Mouse (Mus musculus): ENCODE measurements around the gene Ears2. TPM values are rescaled to one million over a fixed set of nuclear protein-coding genes. Genes with fewer than 3 reads are reported as not detected.

Gene Ears2
- polyA plus RNA-seq, 1 experiment from 2014 or later: 14.2 TPM

GRCm38 (mm10) chr7:122048191-122048590, 18.9 kb downstream of the Ears2 start:
- H3K4me2 ChIP-seq (ENCODE audit: low read depth): no peak overlapping the region
- H3K4me1 ChIP-seq (ENCODE audit: control insufficient read depth, insufficient read depth, low read length): no peaks in the 10 kb centered on the region
- H3K4me3 ChIP-seq (ENCODE audit: low read depth, low read length): no peak overlapping the region
- 95% methylated on average over 9 of the region's 9 CpGs for WGBS
- DNase-seq (ENCODE audit: low spot score) (no peak), ATAC-seq (ENCODE audit: insufficient read depth, low FRiP score, low TSS enrichment) (no peak)
- no peaks in the 10 kb centered on the region; the same call in 1 of the 2 replicates for H3K36me3 ChIP-seq (ENCODE audit: control insufficient read depth, insufficient read depth, low read length)
- no peaks in the 10 kb centered on the region for H3K27me3 ChIP-seq (ENCODE audit: control insufficient read depth, insufficient read depth, low read length)
- H3K9me3 ChIP-seq (ENCODE audit: control insufficient read depth, low read length): no peaks in the 10 kb centered on the region
- H3K27ac ChIP-seq (ENCODE audit: low read depth, low read length): no peak overlapping the region
- H3K9ac ChIP-seq (ENCODE audit: low read length): no peak overlapping the region

- no peaks in the 10 kb centered on the region for H3K9me3 ChIP-seq (ENCODE audit: control insufficient read depth, low read length)
- no peak for ATAC-seq (ENCODE audit: insufficient read depth, low FRiP score, low TSS enrichment)
- 96% methylated on average over 2 of the region's 2 CpGs for WGBS
Measured at GRCm38 (mm10) chr7:122046813-122047212, 20.2 kb downstream of the Ears2 start.

DNA sequence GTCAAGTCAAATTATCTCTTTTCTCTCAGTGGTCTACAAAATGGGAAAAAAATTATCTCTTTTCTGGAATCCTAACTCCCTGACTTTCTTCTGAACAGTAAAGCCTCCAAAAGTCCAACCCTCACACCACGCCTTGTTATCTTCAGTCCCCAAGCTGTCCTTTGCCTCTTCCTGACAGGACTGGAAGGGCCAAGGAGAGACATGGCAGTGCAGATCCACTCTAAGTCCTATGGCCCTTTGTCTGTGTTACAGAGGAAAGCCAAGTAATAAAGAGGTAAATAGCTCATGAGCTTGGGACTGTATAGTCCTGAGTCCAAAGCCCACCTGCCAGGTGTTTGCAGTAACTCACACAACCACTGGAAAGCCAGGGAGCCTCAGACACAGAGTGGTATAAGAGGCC, 21.4 kb downstream of the Ears2 start:
- H3K4me2 ChIP-seq (ENCODE audit: low read depth): no peak overlapping the region
- H3K4me1 ChIP-seq (ENCODE audit: control insufficient read depth, insufficient read depth, low read length): no peaks in the 10 kb centered on the region
- no peaks in the 10 kb centered on the region for H3K9me3 ChIP-seq (ENCODE audit: control insufficient read depth, low read length)
- no peak overlapping the region for H3K9ac ChIP-seq (ENCODE audit: low read length)
- ATAC-seq (ENCODE audit: insufficient read depth, low FRiP score, low TSS enrichment) (no peak), DNase-seq (ENCODE audit: low spot score) (no peak)
- H3K4me3 ChIP-seq (ENCODE audit: low read depth, low read length): no peak overlapping the region
- WGBS: 100% methylated on average over 1 of the region's 1 CpGs
- H3K36me3 ChIP-seq (ENCODE audit: control insufficient read depth, insufficient read depth, low read length): no peaks in the 10 kb centered on the region; the same call in 1 of the 2 replicates
- H3K27me3 ChIP-seq (ENCODE audit: control insufficient read depth, insufficient read depth, low read length): no peaks in the 10 kb centered on the region
- no peak overlapping the region for H3K27ac ChIP-seq (ENCODE audit: low read depth, low read length)

More at GRCm38 (mm10) chr7:122046813-122047212, 20.2 kb downstream of the Ears2 start:
- no peaks in the 10 kb centered on the region for H3K4me1 ChIP-seq (ENCODE audit: control insufficient read depth, insufficient read depth, low read length)
- no peak overlapping the region for H3K27ac ChIP-seq (ENCODE audit: low read depth, low read length)
- no peak for DNase-seq (ENCODE audit: low spot score)
- H3K4me3 ChIP-seq (ENCODE audit: low read depth, low read length): no peak overlapping the region
- no peaks in the 10 kb centered on the region; the same call in 1 of the 2 replicates for H3K36me3 ChIP-seq (ENCODE audit: control insufficient read depth, insufficient read depth, low read length)
- no peak overlapping the region for H3K4me2 ChIP-seq (ENCODE audit: low read depth)
- no peak overlapping the region for H3K9ac ChIP-seq (ENCODE audit: low read length)
- no peaks in the 10 kb centered on the region for H3K27me3 ChIP-seq (ENCODE audit: control insufficient read depth, insufficient read depth, low read length)

GRCm38 (mm10) chr7:122045181-122045634, 21.9 kb downstream of the Ears2 start:
- Histone ChIP-seq H3K9me3 (ENCODE audit: control insufficient read depth, low read length) (no peaks in the 10 kb centered on the region), H3K4me1 (ENCODE audit: control insufficient read depth, insufficient read depth, low read length) (no peaks in the 10 kb centered on the region), H3K36me3 (ENCODE audit: control insufficient read depth, insufficient read depth, low read length) (no peaks in the 10 kb centered on the region; the same call in 1 of the 2 replicates), H3K27me3 (ENCODE audit: control insufficient read depth, insufficient read depth, low read length) (no peaks in the 10 kb centered on the region), H3K4me3 (ENCODE audit: low read depth, low read length) (no peak overlapping the region), H3K4me2 (ENCODE audit: low read depth) (no peak overlapping the region), H3K9ac (ENCODE audit: low read length) (no peak overlapping the region), H3K27ac (ENCODE audit: low read depth, low read length) (no peak overlapping the region)
- WGBS: 88% methylated on average over 4 of the region's 4 CpGs
- DNase-seq (ENCODE audit: low spot score): no peak
- ATAC-seq (ENCODE audit: insufficient read depth, low FRiP score, low TSS enrichment): no peak

GRCm38 (mm10) chr7:122044106-122044505, 23.0 kb downstream of the Ears2 start:
- Histone ChIP-seq H3K4me1 (ENCODE audit: control insufficient read depth, insufficient read depth, low read length) (no peaks in the 10 kb centered on the region), H3K4me3 (ENCODE audit: low read depth, low read length) (no peak overlapping the region), H3K36me3 (ENCODE audit: control insufficient read depth, insufficient read depth, low read length) (peaks cover 3% of the 10 kb centered on the region), H3K27ac (ENCODE audit: low read depth, low read length) (no peak overlapping the region), H3K27me3 (ENCODE audit: control insufficient read depth, insufficient read depth, low read length) (no peaks in the 10 kb centered on the region), H3K9ac (ENCODE audit: low read length) (no peak overlapping the region), H3K4me2 (ENCODE audit: low read depth) (no peak overlapping the region), H3K9me3 (ENCODE audit: control insufficient read depth, low read length) (no peaks in the 10 kb centered on the region)
- ATAC-seq (ENCODE audit: insufficient read depth, low FRiP score, low TSS enrichment): no peak
- 90% methylated on average over 8 of the region's 8 CpGs for WGBS
- DNase-seq (ENCODE audit: low spot score): no peak

DNA sequence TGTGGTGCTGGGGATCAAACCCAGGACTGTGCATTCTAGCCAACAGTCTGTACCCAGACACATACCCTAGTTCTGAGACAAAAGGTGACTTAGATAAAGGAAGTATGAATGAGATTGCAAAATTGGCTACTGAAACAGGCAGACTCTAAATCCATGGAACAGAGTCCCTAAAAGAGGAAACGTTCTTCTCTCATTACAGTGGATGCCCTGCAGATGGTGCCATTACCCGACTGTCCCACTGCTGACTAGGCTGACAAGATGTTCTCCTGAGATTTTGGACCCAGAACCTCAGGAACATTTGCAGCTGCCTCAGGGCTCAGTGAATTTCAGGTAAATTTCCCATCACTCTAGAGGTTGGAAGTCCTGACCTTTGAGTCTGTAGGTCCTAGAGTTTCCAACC, 32.7 kb downstream of the Ears2 start:
- Histone ChIP-seq H3K27ac (ENCODE audit: low read depth, low read length) (no peak overlapping the region), H3K4me2 (ENCODE audit: low read depth) (no peak overlapping the region), H3K4me3 (ENCODE audit: low read depth, low read length) (no peak overlapping the region), H3K9me3 (ENCODE audit: control insufficient read depth, low read length) (no peaks in the 10 kb centered on the region), H3K4me1 (ENCODE audit: control insufficient read depth, insufficient read depth, low read length) (no peaks in the 10 kb centered on the region), H3K36me3 (ENCODE audit: control insufficient read depth, insufficient read depth, low read length) (no peaks in the 10 kb centered on the region), H3K9ac (ENCODE audit: low read length) (no peak overlapping the region), H3K27me3 (ENCODE audit: control insufficient read depth, insufficient read depth, low read length) (no peaks in the 10 kb centered on the region)
- DNase-seq (ENCODE audit: low spot score) (no peak), ATAC-seq (ENCODE audit: insufficient read depth, low FRiP score, low TSS enrichment) (no peak)
- 39% methylated on average over 2 of the region's 2 CpGs for WGBS

DNA sequence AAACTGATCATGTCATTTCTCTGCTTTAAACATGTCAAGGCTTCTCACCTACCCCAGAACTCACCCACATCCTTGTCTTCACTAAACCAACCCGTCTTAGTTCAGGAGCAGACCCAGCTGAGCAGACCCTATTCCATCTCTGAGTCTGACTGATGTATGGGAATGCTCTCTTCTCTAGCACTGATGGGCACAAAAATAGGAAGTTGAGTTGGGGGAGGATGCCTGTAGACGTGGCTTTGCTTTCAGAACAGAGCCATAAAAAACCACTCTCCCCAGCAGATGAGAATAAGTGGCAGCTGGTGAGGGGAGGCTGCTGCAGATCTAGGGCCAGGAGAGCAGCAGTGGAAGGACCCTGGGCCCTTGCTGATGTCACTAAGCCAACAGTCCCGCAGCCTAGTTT, 33.7 kb downstream of the Ears2 start:
- Histone ChIP-seq H3K9me3 (ENCODE audit: control insufficient read depth, low read length) (no peaks in the 10 kb centered on the region), H3K27ac (ENCODE audit: low read depth, low read length) (no peak overlapping the region), H3K4me2 (ENCODE audit: low read depth) (no peak overlapping the region), H3K4me3 (ENCODE audit: low read depth, low read length) (no peak overlapping the region), H3K36me3 (ENCODE audit: control insufficient read depth, insufficient read depth, low read length) (no peaks in the 10 kb centered on the region), H3K27me3 (ENCODE audit: control insufficient read depth, insufficient read depth, low read length) (no peaks in the 10 kb centered on the region), H3K4me1 (ENCODE audit: control insufficient read depth, insufficient read depth, low read length) (no peaks in the 10 kb centered on the region), H3K9ac (ENCODE audit: low read length) (no peak overlapping the region)
- 58% methylated on average over 3 of the region's 3 CpGs for WGBS
- DNase-seq (ENCODE audit: low spot score): no peak
- no peak for ATAC-seq (ENCODE audit: insufficient read depth, low FRiP score, low TSS enrichment)

- H3K4me3 ChIP-seq (ENCODE audit: low read depth, low read length): no peak overlapping the region
- H3K27ac ChIP-seq (ENCODE audit: low read depth, low read length): no peak overlapping the region
- WGBS: 93% methylated on average over 2 of the region's 2 CpGs
- H3K4me2 ChIP-seq (ENCODE audit: low read depth): no peak overlapping the region
- H3K9ac ChIP-seq (ENCODE audit: low read length): no peak overlapping the region
- peaks cover 8% of the 10 kb centered on the region; the same call in 1 of the 2 replicates for H3K4me1 ChIP-seq (ENCODE audit: control insufficient read depth, insufficient read depth, low read length)
- no peaks in the 10 kb centered on the region for H3K27me3 ChIP-seq (ENCODE audit: control insufficient read depth, insufficient read depth, low read length)
- no peaks in the 10 kb centered on the region for H3K9me3 ChIP-seq (ENCODE audit: control insufficient read depth, low read length)
- H3K36me3 ChIP-seq (ENCODE audit: control insufficient read depth, insufficient read depth, low read length): 0 out of 2 replicates have a peak, but pooled peaks cover 2% of the 10 kb centered on the region
- DNase-seq (ENCODE audit: low spot score) (no peak), ATAC-seq (ENCODE audit: insufficient read depth, low FRiP score, low TSS enrichment) (no peak)
Measured at GRCm38 (mm10) chr7:122022131-122022530, 44.9 kb downstream of the Ears2 start.

DNA sequence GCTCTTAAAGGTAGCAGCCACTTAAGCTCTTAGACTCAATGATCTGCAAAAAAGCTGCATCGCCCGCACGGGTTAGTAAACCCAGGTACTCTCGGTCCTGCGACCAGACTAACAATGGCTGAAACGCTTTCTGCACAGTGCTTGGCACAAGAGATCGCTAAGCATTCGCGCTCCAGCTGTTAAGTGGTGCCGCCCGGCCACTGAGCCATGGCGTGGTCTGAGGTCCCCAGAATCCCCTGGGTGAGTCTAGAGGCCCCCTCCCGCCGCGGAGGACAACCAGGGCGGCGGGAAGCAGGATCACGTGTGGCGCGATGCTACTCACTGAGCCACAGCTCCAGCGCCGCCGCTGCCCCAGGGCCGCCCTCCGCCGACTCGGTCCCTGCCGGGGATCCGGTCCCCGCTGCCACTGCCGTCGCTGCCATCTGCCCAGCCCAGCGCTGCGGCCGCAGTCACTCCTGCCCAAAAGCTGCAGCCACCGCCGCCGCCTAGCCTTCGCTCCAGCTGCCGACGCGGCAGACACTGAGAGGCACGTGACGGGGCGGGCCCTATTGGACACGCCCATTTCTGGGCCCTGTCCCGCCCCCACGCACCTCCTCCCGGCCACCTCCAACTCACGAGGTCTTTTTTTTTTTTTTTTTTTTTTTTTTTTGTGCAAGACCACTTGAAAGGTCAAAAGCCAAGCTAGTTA, 46.3 kb downstream of the Ears2 start, which contains the start of gene Gga2:
TSS of gene Gga2 (minus strand) at position 556 of the 688 bp plus-strand sequence.
- H3K4me2 ChIP-seq (ENCODE audit: low read depth): peak within 1 kb of the TSS; percentile 80
- peak within 1 kb of the TSS; percentile 89 for H3K9ac ChIP-seq (ENCODE audit: low read length)
- under 1% methylated on average over 46 of the region's 50 CpGs for WGBS

More for the DNA sequence above, 46.3 kb downstream of the Ears2 start, which contains the start of gene Gga2:
- no peaks in the 10 kb centered on the region for H3K27me3 ChIP-seq (ENCODE audit: control insufficient read depth, insufficient read depth, low read length)
- peaks cover 10% of the 10 kb centered on the region; the same call in 1 of the 2 replicates for H3K4me1 ChIP-seq (ENCODE audit: control insufficient read depth, insufficient read depth, low read length)
- no peaks in the 10 kb centered on the region for H3K9me3 ChIP-seq (ENCODE audit: control insufficient read depth, low read length)
- DNase-seq (ENCODE audit: low spot score) (peak; percentile 91), ATAC-seq (ENCODE audit: insufficient read depth, low FRiP score, low TSS enrichment) (peak; percentile 88)
- H3K36me3 ChIP-seq (ENCODE audit: control insufficient read depth, insufficient read depth, low read length): 0 out of 2 replicates have a peak, but pooled peaks cover 2% of the 10 kb centered on the region
- peak within 1 kb of the TSS; percentile 85 for H3K27ac ChIP-seq (ENCODE audit: low read depth, low read length)
- H3K4me3 ChIP-seq (ENCODE audit: low read depth, low read length): peak within 1 kb of the TSS; percentile 79

All from neural tube, embryonic 11.5 days (tissue).